In the genomic region with DNA sequence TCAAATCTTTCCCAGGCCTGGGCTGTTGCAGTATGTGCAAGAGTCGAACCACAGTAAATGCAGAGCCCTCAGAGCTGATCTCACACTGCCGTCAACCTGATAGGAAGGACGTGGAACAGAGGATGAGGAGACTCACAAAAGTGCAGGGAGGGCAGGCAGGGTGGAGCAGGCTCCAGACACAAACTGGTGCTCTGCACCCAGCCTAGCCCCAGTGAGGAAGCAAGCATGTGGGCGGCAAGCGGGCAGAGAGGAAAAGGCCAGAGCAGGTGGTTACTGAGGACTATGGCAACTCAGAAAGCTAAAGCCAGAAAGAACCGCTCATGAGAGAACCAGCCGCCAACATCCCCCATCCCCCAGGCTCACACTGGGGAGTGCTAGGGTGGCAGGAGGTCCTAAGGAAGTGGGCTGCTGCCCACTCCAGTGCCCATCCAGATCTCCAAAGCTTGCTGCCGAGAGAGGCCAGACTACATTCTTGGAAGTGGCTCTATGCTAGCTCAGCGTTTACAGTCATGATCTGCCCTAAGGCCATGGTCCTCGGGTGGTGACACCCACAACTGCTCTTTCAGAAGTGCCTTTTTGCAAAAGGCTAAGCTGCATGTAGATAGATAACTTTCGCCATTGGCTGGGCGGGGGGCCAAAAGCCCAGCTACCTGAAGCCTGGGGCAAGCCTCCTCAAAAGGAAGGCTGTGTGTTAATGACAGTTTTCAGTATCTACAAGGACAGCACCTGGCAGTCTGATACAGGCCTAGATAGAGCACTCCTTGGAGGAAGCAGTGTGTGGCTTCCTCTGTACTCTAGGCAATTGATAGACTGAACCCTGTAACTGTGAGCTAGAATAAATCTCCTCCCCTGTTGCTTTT, we compare ENCODE assay signal across 11 mouse cellular contexts.
A peak's percentile ranks its signal among the peaks of the same experiment; 100 is the strongest.
DNase-seq lines count a peak whose midpoint lies in the region; ATAC-seq and TF ChIP-seq lines count a peak whose summit lies in the region.
"Had no signal": no experiment of that assay in that cellular context is flagged by ENCODE, and none has a peak within 500 bp of the region (broad histone marks: within the 10 kb centered on the region; RNA-seq: fewer than 3 reads in every experiment).

No protein-coding gene starts in this region.

- no peak; the same call in 1 of the 2 replicates for ATAC-seq in kidney, postnatal 0 days (replicated peaks; ENCODE audit: low FRiP score, low read depth)
- ATAC-seq in liver, postnatal 0 days, result 0 out of 2 replicates have a peak, but pooled peaks have one; percentile 19

- H3K27ac ChIP-seq in kidney, postnatal 0 days, result peak overlapping the region; percentile 50
- H3K27ac ChIP-seq in embryonic facial prominence, embryonic 10.5 days (replicated peaks), result 0 out of 2 replicates have a peak overlapping the region, but pooled peaks have one; percentile 3
- H3K27ac ChIP-seq in liver, postnatal 0 days (ENCODE audit: low read depth), result no peak overlapping the region
- H3K27ac ChIP-seq: forebrain, embryonic 12.5 days had no signal

- no peaks in the 10 kb centered on the region for H3K9me3 ChIP-seq in kidney, postnatal 0 days (replicated peaks; ENCODE audit: low read length)
- no peaks in the 10 kb centered on the region for H3K9me3 ChIP-seq in embryonic facial prominence, embryonic 10.5 days
- no peaks in the 10 kb centered on the region for H3K9me3 ChIP-seq in liver, postnatal 0 days (ENCODE audit: low read length)
- H3K9me3 ChIP-seq: forebrain, embryonic 12.5 days; heart, embryonic 12.5 days had no signal

- peak; percentile 93 for DNase-seq in heart, adult 11 months
- no peak for DNase-seq in heart, postnatal 10 days
- no peak for DNase-seq in kidney, postnatal 0 days (ENCODE audit: low spot score)
- no peak for DNase-seq in kidney, postnatal 10 days
- DNase-seq in embryonic facial prominence, embryonic 10.5 days (ENCODE audit: low spot score), result no peak
- no peak for DNase-seq in liver, postnatal 0 days
- DNase-seq in B cell, adult 2 months, result no peak
- DNase-seq in right cerebral cortex, postnatal 4 days, result no peak
- DNase-seq: lung, adult 18-20 months had no signal

- H3K4me2 ChIP-seq in kidney, postnatal 0 days (ENCODE audit: low read length), result no peak overlapping the region
- H3K4me2 ChIP-seq in liver, postnatal 0 days (ENCODE audit: low read depth, low read length), result no peak overlapping the region
- H3K4me2 ChIP-seq: forebrain, embryonic 12.5 days; heart, embryonic 12.5 days had no signal

- TF ChIP-seq EP300 in liver, postnatal 0 days (IDR thresholded peaks at IDR 0.05; ENCODE audit: low read depth), result no peak

- no peak overlapping the region for H3K4me3 ChIP-seq in kidney, postnatal 0 days (replicated peaks; ENCODE audit: low read depth, low read length)
- H3K4me3 ChIP-seq in embryonic facial prominence, embryonic 10.5 days, result no peak overlapping the region
- no peak overlapping the region for H3K4me3 ChIP-seq in liver, postnatal 0 days (ENCODE audit: low read depth, low read length)
- H3K4me3 ChIP-seq: forebrain, embryonic 12.5 days; heart, embryonic 12.5 days had no signal

- intact Hi-C loops in heart, postnatal 10 days (cut with DNase I), result no loop called here

- no peak for TF ChIP-seq CTCF in kidney, postnatal 0 days (IDR thresholded peaks at IDR 0.05; ENCODE audit: low read depth)
- TF ChIP-seq CTCF in liver, postnatal 0 days (IDR thresholded peaks at IDR 0.05; ENCODE audit: low read depth), result no peak

- WGBS in kidney, postnatal 0 days, result 62% methylated on average over 12 of the region's 12 CpGs
- WGBS in embryonic facial prominence, embryonic 10.5 days, result 83% methylated on average over 12 of the region's 12 CpGs
- WGBS in liver, postnatal 0 days (ENCODE audit: insufficient replicate concordance), result 72% methylated on average over 12 of the region's 12 CpGs

- no peak overlapping the region for H3K9ac ChIP-seq in kidney, postnatal 0 days (ENCODE audit: low read depth, low read length)
- H3K9ac ChIP-seq in liver, postnatal 0 days (replicated peaks), result 0 out of 2 replicates have a peak overlapping the region, but pooled peaks have one; percentile 5
- H3K9ac ChIP-seq: forebrain, embryonic 12.5 days; heart, embryonic 12.5 days had no signal

- 0 out of 2 replicates have a peak, but pooled peaks cover 5% of the 10 kb centered on the region for H3K36me3 ChIP-seq in kidney, postnatal 0 days (ENCODE audit: insufficient read depth, low read length)
- peaks cover 34% of the 10 kb centered on the region for H3K36me3 ChIP-seq in embryonic facial prominence, embryonic 10.5 days (replicated peaks)
- H3K36me3 ChIP-seq in liver, postnatal 0 days (replicated peaks; ENCODE audit: insufficient read depth, low read length), result no peaks in the 10 kb centered on the region

- H3K4me1 ChIP-seq in kidney, postnatal 0 days (replicated peaks; ENCODE audit: insufficient read depth, low read length), result peaks cover 35% of the 10 kb centered on the region
- H3K4me1 ChIP-seq in embryonic facial prominence, embryonic 10.5 days, result peaks cover 20% of the 10 kb centered on the region
- peaks cover 15% of the 10 kb centered on the region for H3K4me1 ChIP-seq in liver, postnatal 0 days (ENCODE audit: insufficient read depth)
- H3K4me1 ChIP-seq: forebrain, embryonic 12.5 days had no signal

- H3K27me3 ChIP-seq in kidney, postnatal 0 days (ENCODE audit: insufficient read depth, low read length), result no peaks in the 10 kb centered on the region
- no peaks in the 10 kb centered on the region for H3K27me3 ChIP-seq in embryonic facial prominence, embryonic 10.5 days (replicated peaks; ENCODE audit: low read depth, poor library complexity, severe bottlenecking)
- no peaks in the 10 kb centered on the region for H3K27me3 ChIP-seq in liver, postnatal 0 days (ENCODE audit: insufficient read depth, low read length)
- H3K27me3 ChIP-seq: forebrain, embryonic 12.5 days; heart, embryonic 12.5 days had no signal
